Mouse (Mus musculus) lung, adult 2 months (tissue): ENCODE measurements around the gene Bpifb1. TPM values are rescaled to one million over a fixed set of nuclear protein-coding genes. Genes with fewer than 3 reads are reported as not detected.
A peak's percentile ranks its signal among the peaks of the same experiment; 100 is the strongest.

ENCODE experiments used
- DNase-seq: peaks from one replicate; pipeline ENCODE4 v3.0.0; 2022
- H3K4me1 ChIP-seq: fragments of 200-500 bp; 2 replicates; pipeline ENCODE4 v1.6.1; 2011; ENCODE audit warnings: low read length; ENCODE audit not compliant: control insufficient read depth, insufficient read depth
- H3K4me3 ChIP-seq: fragments of 200-500 bp; replicated peaks from 2 replicates; pipeline ENCODE3; 2011; ENCODE audit warnings: low read depth, mild to moderate bottlenecking, control low read depth, low read length; ENCODE audit errors: extremely low read depth
- CTCF ChIP-seq: fragments of 200-500 bp; IDR thresholded peaks from 2 replicates; pipeline ENCODE4 v1.5.1; 2011; ENCODE audit warnings: mild to moderate bottlenecking, low read length, control low read depth; ENCODE audit not compliant: insufficient read depth
- POLR2A ChIP-seq: fragments of 200-500 bp; IDR thresholded peaks from 2 replicates; pipeline ENCODE4 v1.6.1; 2011; ENCODE audit warnings: low read depth, mild to moderate bottlenecking, control low read depth, low read length, borderline replicate concordance; ENCODE audit errors: extremely low read depth
- WGBS: fragments of 180-500 bp; shearing (Covaris S2); methylation state at CpG from one replicate; pipeline ENCODE4 v1.1.7; 2018; 5-methylcytosine and 5-hydroxymethylcytosine counted together
- polyA plus RNA-seq: library from polyadenylated mRNA; depleted of rRNA; stranded (reverse); fragments of >200 nt; gene quantifications from 2 replicates; pipeline ENCODE4 v1.2.3, GENCODE M21; 2012

The Bpifb1 gene
- polyA plus RNA-seq, 1 experiment: 103 TPM

DNA sequence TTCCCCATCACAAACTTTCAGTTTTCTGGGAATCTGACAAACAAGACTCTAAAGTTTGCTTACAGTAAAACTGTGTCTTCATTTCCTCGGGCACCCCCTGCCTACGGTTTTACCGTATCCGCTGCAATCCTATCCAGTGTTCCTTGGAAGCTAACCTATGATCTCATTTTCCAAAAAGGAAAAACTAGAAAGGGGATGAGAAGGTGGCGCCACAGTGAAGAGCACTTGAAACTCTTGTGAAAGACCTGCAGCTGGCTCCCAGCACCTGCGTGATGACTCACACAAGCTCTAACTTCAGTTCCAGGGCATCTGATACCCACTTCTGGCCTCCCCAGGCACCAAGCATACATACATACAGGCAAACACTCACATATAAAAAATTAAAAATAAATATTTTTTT, 5.3 kb upstream of the Bpifb1 start:
- WGBS: 50% methylated on average over 6 of the region's 6 CpGs
- Histone ChIP-seq H3K4me1 (peaks cover 2% of the 10 kb centered on the region), H3K4me3 (no peak overlapping the region)
- DNase-seq: peak; percentile 31
- no peak for TF ChIP-seq CTCF
- no peak for TF ChIP-seq POLR2A

GRCm38 (mm10) chr2:154185748-154186147, 4.9 kb upstream of the Bpifb1 start:
- 40% methylated on average over 3 of the region's 3 CpGs for WGBS
- Histone ChIP-seq H3K4me3 (no peak overlapping the region), H3K4me1 (peaks cover 2% of the 10 kb centered on the region)
- no peak for DNase-seq
- no peak for TF ChIP-seq POLR2A
- no peak for TF ChIP-seq CTCF

DNA sequence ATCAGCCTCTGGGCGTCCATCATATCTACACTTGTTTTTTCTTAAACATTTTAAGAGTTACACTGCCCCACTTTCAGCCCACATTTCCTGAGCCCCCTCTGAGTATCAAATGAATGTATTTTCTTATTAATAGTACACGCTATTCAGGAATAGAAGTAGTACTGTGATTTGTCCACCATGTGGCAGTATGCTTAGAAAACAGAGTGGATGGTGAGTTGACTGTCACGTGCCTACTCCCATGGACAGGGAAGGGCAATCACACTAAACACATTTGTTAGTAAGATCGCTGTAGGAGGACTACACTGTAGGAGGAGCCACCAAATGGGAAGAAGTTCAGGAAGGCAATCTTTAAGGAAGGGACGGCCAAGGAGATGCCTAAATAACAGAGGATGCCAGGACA, 3.1 kb upstream of the Bpifb1 start:
- no peak overlapping the region for H3K4me3 ChIP-seq
- DNase-seq: no peak
- WGBS: 41% methylated on average over 5 of the region's 5 CpGs
- no peak for TF ChIP-seq CTCF
- TF ChIP-seq POLR2A: no peak
- H3K4me1 ChIP-seq: peaks cover 2% of the 10 kb centered on the region

- TF ChIP-seq CTCF (no peak), POLR2A (no peak)
- Histone ChIP-seq H3K4me1 (peaks cover 2% of the 10 kb centered on the region), H3K4me3 (no peak overlapping the region)
- no peak for DNase-seq
- 75% methylated on average over 7 of the region's 7 CpGs for WGBS
These were observed 662 bp upstream of the Bpifb1 start for GRCm38 (mm10) chr2:154189877-154190434.

DNA sequence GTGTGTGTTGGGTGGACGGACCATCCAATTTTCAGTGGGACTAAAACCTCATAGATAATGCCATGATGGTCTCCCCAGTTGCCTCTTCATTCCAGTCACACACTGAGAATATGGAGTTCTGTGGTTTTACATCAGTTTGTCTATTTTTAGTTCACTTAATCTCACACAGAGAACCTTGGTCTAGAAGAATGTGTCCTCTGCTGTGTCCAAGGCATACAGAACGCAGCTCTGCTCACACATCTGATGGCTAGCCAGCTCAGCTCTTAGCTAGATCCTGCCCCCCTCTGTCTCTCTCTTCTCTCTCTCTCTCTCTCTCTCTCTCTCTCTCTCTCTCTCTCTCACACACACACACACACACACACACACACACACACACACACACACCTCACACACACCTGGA, 1.5 kb downstream of the Bpifb1 start:
- 70% methylated on average over 2 of the region's 2 CpGs for WGBS
- TF ChIP-seq CTCF (no peak), POLR2A (no peak)
- no peak for DNase-seq
- no peaks in the 10 kb centered on the region for H3K4me1 ChIP-seq
- H3K4me3 ChIP-seq: no peak overlapping the region

DNA sequence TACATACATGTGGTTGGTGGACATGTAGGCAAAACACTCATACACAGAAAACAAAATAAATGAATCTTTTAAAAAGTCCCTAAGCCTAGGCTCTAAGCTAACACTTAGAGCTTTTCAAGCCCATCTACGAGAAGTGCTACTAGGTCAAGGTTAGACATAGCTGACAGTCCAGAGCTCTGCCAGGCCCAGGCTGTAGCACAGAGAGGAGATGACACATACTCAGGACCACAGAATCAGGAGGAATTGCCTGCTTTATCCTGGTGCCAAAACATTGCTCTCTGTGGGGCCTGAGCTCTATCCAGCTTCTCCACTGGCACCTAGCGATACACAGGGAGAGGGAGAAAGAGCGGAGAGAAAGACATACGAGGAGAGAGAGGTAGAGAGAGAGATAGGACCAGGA, 2.5 kb downstream of the Bpifb1 start:
- no peak overlapping the region for H3K4me3 ChIP-seq
- TF ChIP-seq POLR2A (no peak), CTCF (no peak)
- WGBS: 90% methylated on average over 4 of the region's 4 CpGs
- H3K4me1 ChIP-seq: no peaks in the 10 kb centered on the region
- no peak for DNase-seq

DNA sequence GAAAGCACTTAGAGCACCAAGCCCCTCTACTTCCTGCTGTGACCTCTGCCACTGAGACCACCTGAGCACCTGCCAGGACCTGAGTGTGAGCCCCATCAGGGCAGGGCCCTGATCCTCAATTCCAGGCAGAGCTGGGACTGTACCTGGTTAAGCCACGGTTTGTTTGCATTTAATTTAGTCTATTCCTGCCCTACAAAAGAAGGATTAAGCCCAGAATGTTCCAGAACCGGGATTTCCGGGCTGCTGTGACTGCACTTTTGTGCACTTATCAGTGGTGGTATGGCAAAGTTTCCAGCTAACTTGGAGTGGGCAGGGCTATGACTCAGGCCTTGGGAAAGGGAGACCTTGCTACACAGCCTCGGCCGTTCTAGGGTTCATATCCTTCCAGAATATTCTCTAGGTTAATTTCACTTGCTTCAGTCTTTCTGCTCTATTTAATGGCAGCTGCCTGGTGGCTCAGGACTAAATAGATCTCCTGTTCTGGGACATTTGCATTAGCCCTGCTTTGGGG, 3.4 kb downstream of the Bpifb1 start:
- TF ChIP-seq POLR2A: no peak
- TF ChIP-seq CTCF: no peak
- Histone ChIP-seq H3K4me1 (no peaks in the 10 kb centered on the region), H3K4me3 (no peak overlapping the region)
- no peak for DNase-seq
- WGBS: 67% methylated on average over 5 of the region's 5 CpGs

- H3K4me1 ChIP-seq: no peaks in the 10 kb centered on the region
- WGBS: 86% methylated on average over 9 of the region's 9 CpGs
- no peak overlapping the region for H3K4me3 ChIP-seq
- TF ChIP-seq POLR2A (no peak), CTCF (no peak)
- no peak for DNase-seq
These were observed 6.4 kb downstream of the Bpifb1 start for GRCm38 (mm10) chr2:154197036-154197435.

- Histone ChIP-seq H3K4me1 (no peaks in the 10 kb centered on the region), H3K4me3 (no peak overlapping the region)
- DNase-seq: no peak
- WGBS: 89% methylated on average over 4 of the region's 4 CpGs
- TF ChIP-seq POLR2A (no peak), CTCF (no peak)
These were observed 14.0 kb downstream of the Bpifb1 start for GRCm38 (mm10) chr2:154204630-154205029.

- 38% methylated on average over 7 of the region's 7 CpGs for WGBS
- no peak for TF ChIP-seq POLR2A
- peak; percentile 75 for TF ChIP-seq CTCF
- Histone ChIP-seq H3K4me1 (no peaks in the 10 kb centered on the region), H3K4me3 (no peak overlapping the region)
- DNase-seq: peak; percentile 46
These were observed 16.3 kb downstream of the Bpifb1 start for GRCm38 (mm10) chr2:154206908-154207307.

DNA sequence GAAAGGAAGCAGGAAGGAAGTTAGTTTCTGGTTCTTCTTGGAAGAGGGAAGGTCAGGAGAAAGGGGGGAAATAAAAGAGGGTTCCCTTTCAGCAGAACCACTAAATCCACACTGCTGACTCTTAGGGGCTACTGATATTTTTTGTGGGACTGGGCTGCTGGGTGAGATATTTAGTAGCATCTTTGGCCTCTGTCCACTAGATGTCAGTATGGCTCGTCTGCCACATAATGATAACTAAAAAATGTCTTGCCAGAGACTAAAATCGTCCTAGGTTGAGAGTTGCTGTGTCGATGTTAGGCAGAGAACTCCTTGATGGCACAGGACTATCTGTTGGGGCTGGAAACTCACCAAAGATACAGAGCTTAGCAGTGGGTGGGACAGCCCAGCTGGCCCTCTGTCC, 18.5 kb downstream of the Bpifb1 start:
- 4% methylated on average over 3 of the region's 3 CpGs for WGBS
- DNase-seq: no peak
- no peak for TF ChIP-seq POLR2A
- peak; percentile 32; the same call in 1 of the 2 replicates for TF ChIP-seq CTCF
- Histone ChIP-seq H3K4me1 (no peaks in the 10 kb centered on the region), H3K4me3 (no peak overlapping the region)
